Mouse (Mus musculus) spleen, adult 2 months (tissue): ENCODE measurements around the gene Yipf1. TPM values are rescaled to one million over a fixed set of nuclear protein-coding genes. Genes with fewer than 3 reads are reported as not detected.

Source experiments
- DNase-seq, 2 experiments: peaks; one replicate each; pipeline versions ENCODE4 v3.0.0 to v3.0.0-alpha.2; 2012 to 2021; ENCODE audit warnings: low spot score in 2 of 2, low read depth in 1 of 2
- H3K27ac ChIP-seq: fragments of 200-500 bp; 2 replicates; pipeline ENCODE4 v1.5.1; 2012; ENCODE audit warnings: low read length, inconsistent platforms; ENCODE audit not compliant: insufficient read depth
- H3K27me3 ChIP-seq: fragments of 200-500 bp; 2 replicates; pipeline ENCODE4 v1.6.1; 2012; ENCODE audit warnings: mild to moderate bottlenecking, moderate library complexity, low read length, inconsistent platforms; ENCODE audit not compliant: control insufficient read depth, insufficient read depth
- H3K36me3 ChIP-seq: fragments of 200-500 bp; 2 replicates; pipeline ENCODE4 v1.6.1; 2012; ENCODE audit warnings: mild to moderate bottlenecking, low read length, inconsistent platforms; ENCODE audit not compliant: control insufficient read depth, insufficient read depth
- H3K4me1 ChIP-seq: fragments of 200-500 bp; 2 replicates; pipeline ENCODE4 v1.6.1; 2011; ENCODE audit warnings: inconsistent platforms; ENCODE audit not compliant: control insufficient read depth, insufficient read depth, insufficient read length
- H3K4me3 ChIP-seq: fragments of 200-500 bp; 2 replicates; pipeline ENCODE4 v1.5.1; 2011; ENCODE audit warnings: mild to moderate bottlenecking, inconsistent platforms; ENCODE audit not compliant: insufficient read depth, insufficient read length; ENCODE audit errors: extremely low read depth
- CTCF ChIP-seq: fragments of 200-500 bp; IDR thresholded peaks from 2 replicates; pipeline ENCODE4 v1.5.1; 2011; ENCODE audit warnings: mild to moderate bottlenecking, inconsistent platforms; ENCODE audit not compliant: insufficient read depth, insufficient read length, insufficient replicate concordance; ENCODE audit errors: extremely low read depth
- POLR2A ChIP-seq: fragments of 200-500 bp; IDR thresholded peaks from 2 replicates; pipeline ENCODE4 v1.6.1; 2011; ENCODE audit warnings: low read depth, low read length, inconsistent platforms
- WGBS: fragments of 180-500 bp; shearing (Covaris S2); methylation state at CpG from one replicate; pipeline ENCODE4 v1.1.7; 2018; 5-methylcytosine and 5-hydroxymethylcytosine counted together
- polyA plus RNA-seq: library from polyadenylated mRNA; depleted of rRNA; stranded (reverse); fragments of >200 nt; gene quantifications from 2 replicates; pipeline ENCODE4 v1.2.3, GENCODE M21; 2012; rRNA removed

The Yipf1 gene
- polyA plus RNA-seq, 1 experiment = 21.4 TPM

- DNase-seq = no peak
- TF ChIP-seq CTCF = no peak
- TF ChIP-seq POLR2A = no peak
- 90% methylated on average over 2 of the region's 2 CpGs for WGBS
- Histone ChIP-seq H3K4me3 (no peak overlapping the region), H3K36me3 (peaks cover 21% of the 10 kb centered on the region), H3K4me1 (no peaks in the 10 kb centered on the region), H3K27ac (no peak overlapping the region), H3K27me3 (no peaks in the 10 kb centered on the region)
Observed at GRCm38 (mm10) chr4:107388291-107388690, 74.1 kb downstream of the Yipf1 start.

GRCm38 (mm10) chr4:107389345-107389744 is 75.2 kb downstream of the Yipf1 start:
- Histone ChIP-seq H3K4me3 (no peak overlapping the region), H3K4me1 (no peaks in the 10 kb centered on the region), H3K27ac (no peak overlapping the region), H3K27me3 (no peaks in the 10 kb centered on the region), H3K36me3 (peaks cover 18% of the 10 kb centered on the region)
- WGBS = 91% methylated on average over 3 of the region's 3 CpGs
- DNase-seq = no peak
- TF ChIP-seq CTCF = no peak
- no peak for TF ChIP-seq POLR2A

- Histone ChIP-seq H3K36me3 (peaks cover 9% of the 10 kb centered on the region), H3K4me3 (no peak overlapping the region), H3K27ac (no peak overlapping the region), H3K27me3 (no peaks in the 10 kb centered on the region), H3K4me1 (no peaks in the 10 kb centered on the region)
- no peak for DNase-seq
- no peak for TF ChIP-seq CTCF
- 95% methylated on average over 2 of the region's 2 CpGs for WGBS
Observed at GRCm38 (mm10) chr4:107393771-107394170, 79.6 kb downstream of the Yipf1 start.

Other genes starting within 250 kb of the Yipf1 start
- 31.9 and 34.0 TPM in 2 replicates for gene Mrpl37, start 247.5 kb upstream of the Yipf1 start, polyA plus RNA-seq
- gene Cyb5rl, start 247.4 kb upstream of the Yipf1 start, polyA plus RNA-seq = 6.2 and 7.5 TPM in 2 replicates
- not detected in 2 replicates for gene Cdcp2, start 217.5 kb upstream of the Yipf1 start, polyA plus RNA-seq
- 97.7 and 116 TPM in 2 replicates for gene Tmem59, start 136.0 kb upstream of the Yipf1 start, polyA plus RNA-seq
- gene Tceanc2, start 135.2 kb upstream of the Yipf1 start, polyA plus RNA-seq = 7.0 and 8.2 TPM in 2 replicates
- 0.07 and 0.47 TPM in 2 replicates for gene Ldlrad1, start 105.2 kb upstream of the Yipf1 start, polyA plus RNA-seq
- gene Lrrc42, start 60.8 kb upstream of the Yipf1 start, polyA plus RNA-seq = 6.0 and 7.9 TPM in 2 replicates
- 1.2 and 1.6 TPM in 2 replicates for gene Hspb11, start 60.8 kb upstream of the Yipf1 start, polyA plus RNA-seq
- 0.06 and 0.40 TPM in 2 replicates for gene Dio1, start 7.2 kb upstream of the Yipf1 start, polyA plus RNA-seq
- 10.6 and 15.9 TPM in 2 replicates for gene Ndc1, start 53.4 kb downstream of the Yipf1 start, polyA plus RNA-seq
- 0.55 and 0.61 TPM in 2 replicates for gene Glis1, start 120.2 kb downstream of the Yipf1 start, polyA plus RNA-seq